Mouse (Mus musculus) midbrain, embryonic 12.5 days (tissue): ENCODE results near the gene Man2c1. TPM values are rescaled to one million over a fixed set of nuclear protein-coding genes. Genes with fewer than 3 reads are reported as not detected.
A peak's percentile ranks its signal among the peaks of the same experiment; 100 is the strongest.

Experiments
- ATAC-seq: fragments of 200-750 bp; cut with Nextera tagmentation; 2 replicates; pipeline ENCODE4 v1.8.0; 2017; ENCODE audit warnings: low read depth, moderate TSS enrichment, moderate library complexity; ENCODE audit not compliant: low FRiP score
- H3K27ac ChIP-seq: fragments of 300-500 bp; sonication (generic); replicated peaks from 2 replicates; pipeline ENCODE4 v1.5.1; 2016; ENCODE audit warnings: mild to moderate bottlenecking
- H3K27me3 ChIP-seq: fragments of 300-500 bp; sonication (generic); 2 replicates; pipeline ENCODE4 v1.6.1; 2016; ENCODE audit warnings: mild to moderate bottlenecking
- H3K36me3 ChIP-seq: fragments of 300-500 bp; sonication (generic); 2 replicates; pipeline ENCODE4 v1.6.1; 2016
- H3K4me1 ChIP-seq: fragments of 300-500 bp; sonication (generic); 2 replicates; pipeline ENCODE4 v1.6.1; 2016
- H3K4me2 ChIP-seq: fragments of 300-500 bp; sonication (generic); replicated peaks from 2 replicates; pipeline ENCODE4 v1.6.1; 2016; ENCODE audit warnings: mild to moderate bottlenecking, moderate library complexity
- H3K4me3 ChIP-seq: fragments of 300-500 bp; sonication (generic); 2 replicates; pipeline ENCODE4 v1.5.1; 2016; ENCODE audit warnings: mild to moderate bottlenecking
- H3K9ac ChIP-seq: fragments of 300-500 bp; sonication (generic); replicated peaks from 2 replicates; pipeline ENCODE4 v1.6.1; 2016; ENCODE audit warnings: mild to moderate bottlenecking, moderate library complexity
- H3K9me3 ChIP-seq: fragments of 300-500 bp; sonication (generic); 2 replicates; pipeline ENCODE4 v1.6.1; 2016; ENCODE audit warnings: mild to moderate bottlenecking
- WGBS: fragments of 180-500 bp; shearing (Covaris S2); methylation state at CpG from one replicate; pipeline ENCODE4 v1.1.7; 2016; 5-methylcytosine and 5-hydroxymethylcytosine counted together
- polyA plus RNA-seq: library from polyadenylated mRNA; unstranded; fragments of >200 nt; fragmentation: Nextera tagmentation; extraction: Ambion mirVana; gene quantifications from 2 replicates; pipeline ENCODE4 v1.2.1, GENCODE M21; 2016

Man2c1 gene
- 59.9 and 67.6 TPM in 2 replicates for polyA plus RNA-seq

DNA sequence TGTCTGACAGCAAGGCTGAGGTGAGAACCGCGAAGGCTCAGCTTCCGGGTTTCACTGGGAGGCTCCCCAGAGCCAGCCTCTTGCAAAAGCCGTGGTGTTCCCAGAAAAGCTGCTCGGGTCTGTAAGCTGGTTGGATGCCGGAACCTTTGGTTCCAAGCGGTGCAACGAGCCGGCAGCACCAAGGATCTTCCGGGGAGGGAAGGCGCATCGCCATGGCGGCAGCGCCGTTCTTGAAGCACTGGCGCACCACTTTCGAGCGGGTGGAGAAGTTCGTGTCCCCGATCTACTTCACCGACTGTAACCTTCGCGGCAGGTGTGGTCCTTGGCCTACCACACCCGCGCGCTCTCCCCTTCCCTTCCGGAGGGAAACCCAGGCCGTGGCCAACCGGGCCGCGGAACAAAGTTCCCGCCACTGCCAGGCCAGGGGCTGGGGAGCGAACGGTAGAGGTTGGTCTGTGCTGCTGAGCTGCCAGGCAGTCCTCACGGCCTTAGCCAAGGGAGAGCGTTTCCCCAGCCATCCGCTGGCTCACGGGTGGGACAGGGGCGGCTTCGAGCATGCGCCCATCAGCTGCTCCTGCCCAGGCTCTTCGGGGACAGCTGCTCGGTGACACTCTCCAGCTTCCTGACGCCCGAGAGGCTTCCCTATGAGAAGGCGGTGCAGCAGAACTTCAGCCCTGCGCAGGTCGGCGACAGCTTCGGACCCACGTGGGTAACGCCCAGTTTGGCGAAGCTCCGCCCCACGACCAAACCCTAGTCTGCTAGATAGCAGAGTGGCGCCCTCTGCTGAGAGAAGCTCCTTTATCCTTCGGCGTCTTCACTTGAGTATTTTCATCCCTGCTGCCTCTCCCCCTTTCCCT is at the start of gene Man2c1:
Man2c1 (plus strand) TSS at position 114 of the 857 bp plus-strand sequence.
- peak within 1 kb of the TSS; percentile 65 for H3K9ac ChIP-seq
- H3K9me3 ChIP-seq = no peaks in the 10 kb centered on the region
- H3K4me2 ChIP-seq = peak within 1 kb of the TSS; percentile 88
- H3K36me3 ChIP-seq = peaks cover 45% of the 10 kb centered on the region
- H3K27ac ChIP-seq = peak within 1 kb of the TSS; percentile 92
- peaks cover 15% of the 10 kb centered on the region for H3K4me1 ChIP-seq
- peak; percentile 91 for ATAC-seq
- H3K4me3 ChIP-seq = peak within 1 kb of the TSS; percentile 64
- under 1% methylated on average over 58 of the region's 58 CpGs for WGBS
- no peaks in the 10 kb centered on the region for H3K27me3 ChIP-seq

DNA sequence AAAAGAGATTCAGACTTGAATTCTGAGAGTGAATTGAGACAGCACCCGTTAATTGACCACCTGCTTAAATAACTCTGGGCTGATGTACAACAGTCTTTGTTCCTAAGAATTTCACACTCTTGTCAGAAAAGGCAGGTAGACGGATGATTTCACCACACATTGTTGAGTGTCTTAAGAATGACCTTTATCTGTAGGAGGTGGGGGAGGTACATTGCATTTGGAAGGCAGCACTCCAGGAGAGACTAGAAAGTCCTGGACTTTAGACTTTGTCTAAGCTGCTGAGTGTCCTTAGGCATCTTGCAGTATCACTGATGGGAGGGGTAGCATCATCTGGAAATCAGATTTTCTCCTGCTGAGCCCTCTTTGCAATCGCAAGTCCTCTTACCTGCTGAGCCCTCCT is 48.3 kb upstream of the Man2c1 start:
- Histone ChIP-seq H3K27ac (no peak overlapping the region), H3K36me3 (peaks cover 7% of the 10 kb centered on the region), H3K9me3 (no peaks in the 10 kb centered on the region), H3K4me2 (no peak overlapping the region), H3K4me1 (peaks cover 10% of the 10 kb centered on the region), H3K9ac (no peak overlapping the region), H3K4me3 (no peak overlapping the region), H3K27me3 (no peaks in the 10 kb centered on the region)
- 89% methylated on average over 3 of the region's 3 CpGs for WGBS
- ATAC-seq = no peak

DNA sequence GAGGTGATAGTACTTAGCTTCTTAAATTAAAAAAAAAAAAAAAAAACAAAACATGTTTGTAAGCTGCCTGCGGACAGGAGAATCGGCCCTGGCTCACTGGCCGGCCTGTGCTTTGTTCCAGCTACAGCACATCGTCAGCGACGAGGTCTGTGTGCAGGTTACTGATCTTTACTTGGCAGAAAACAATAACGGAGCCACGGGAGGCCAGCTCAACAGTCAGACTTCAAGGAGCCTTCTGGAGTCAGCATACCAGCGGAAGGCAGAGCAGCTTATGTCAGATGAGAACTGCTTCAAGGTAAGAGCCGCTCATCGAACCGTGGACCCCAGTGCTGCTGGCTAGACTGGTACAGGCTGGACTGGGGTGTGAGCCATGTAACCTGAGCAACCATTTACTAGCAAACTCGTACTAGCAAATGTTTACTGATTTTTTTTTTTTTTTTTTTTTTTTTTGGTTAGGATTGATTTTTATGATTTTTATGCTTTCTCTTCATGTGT is 13.2 kb upstream of the Man2c1 start:
- no peak overlapping the region for H3K4me3 ChIP-seq
- peaks cover 81% of the 10 kb centered on the region for H3K36me3 ChIP-seq
- no peak overlapping the region for H3K27ac ChIP-seq
- no peak overlapping the region for H3K9ac ChIP-seq
- H3K4me1 ChIP-seq = no peaks in the 10 kb centered on the region
- H3K4me2 ChIP-seq = no peak overlapping the region
- 95% methylated on average over 13 of the region's 13 CpGs for WGBS
- H3K9me3 ChIP-seq = no peaks in the 10 kb centered on the region
- no peaks in the 10 kb centered on the region for H3K27me3 ChIP-seq
- ATAC-seq = no peak

DNA sequence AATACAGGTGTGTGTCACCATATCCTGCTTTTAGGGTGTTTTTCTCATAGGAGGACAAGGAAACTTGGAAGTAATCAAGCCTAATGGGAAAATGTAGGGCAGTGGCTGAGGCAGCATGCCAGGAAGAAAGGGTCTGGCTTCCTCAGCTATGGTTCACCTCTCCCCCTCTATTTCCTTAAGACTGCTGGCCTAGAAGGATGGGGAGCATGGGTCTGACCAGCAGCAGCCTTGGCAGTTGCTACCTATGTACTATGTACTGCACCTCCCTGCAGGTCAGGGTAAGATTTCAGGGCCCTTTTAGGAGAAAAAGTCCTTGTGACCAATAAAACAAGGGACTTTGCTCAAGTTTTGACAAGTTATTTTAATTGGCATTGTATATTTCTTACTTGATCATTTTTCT is 849 bp upstream of the Man2c1 start:
- peak overlapping the region; percentile 65; the same call in 1 of the 2 replicates for H3K9ac ChIP-seq
- H3K4me3 ChIP-seq = peak overlapping the region; percentile 64; the same call in 1 of the 2 replicates
- ATAC-seq = no peak
- H3K9me3 ChIP-seq = no peaks in the 10 kb centered on the region
- H3K27ac ChIP-seq = no peak overlapping the region
- H3K4me2 ChIP-seq = peak overlapping the region; percentile 88
- H3K4me1 ChIP-seq = peaks cover 15% of the 10 kb centered on the region
- peaks cover 45% of the 10 kb centered on the region for H3K36me3 ChIP-seq
- H3K27me3 ChIP-seq = no peaks in the 10 kb centered on the region

DNA sequence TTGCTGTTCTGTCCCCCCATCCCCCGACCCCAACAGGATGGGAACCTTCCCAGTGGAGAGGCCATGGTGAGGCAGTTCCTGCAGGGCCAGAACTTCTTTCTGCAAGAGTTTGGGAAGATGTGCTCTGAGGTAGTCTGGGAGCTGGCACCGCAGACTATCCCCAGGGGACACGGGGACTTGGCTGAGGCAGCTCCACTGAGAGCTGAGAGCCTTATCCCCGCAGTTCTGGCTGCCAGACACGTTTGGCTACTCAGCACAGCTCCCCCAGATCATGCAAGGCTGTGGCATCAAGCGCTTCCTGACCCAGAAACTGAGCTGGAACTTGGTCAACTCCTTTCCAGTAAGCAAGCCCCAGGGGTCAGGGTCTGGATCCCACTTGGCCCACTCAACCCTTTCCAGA is 6.8 kb downstream of the Man2c1 start:
- Histone ChIP-seq H3K36me3 (peaks cover 75% of the 10 kb centered on the region), H3K4me1 (no peaks in the 10 kb centered on the region), H3K9ac (no peak overlapping the region), H3K9me3 (no peaks in the 10 kb centered on the region), H3K27ac (no peak overlapping the region), H3K4me3 (no peak overlapping the region), H3K4me2 (no peak overlapping the region), H3K27me3 (no peaks in the 10 kb centered on the region)
- WGBS = 92% methylated on average over 6 of the region's 6 CpGs
- no peak for ATAC-seq

DNA sequence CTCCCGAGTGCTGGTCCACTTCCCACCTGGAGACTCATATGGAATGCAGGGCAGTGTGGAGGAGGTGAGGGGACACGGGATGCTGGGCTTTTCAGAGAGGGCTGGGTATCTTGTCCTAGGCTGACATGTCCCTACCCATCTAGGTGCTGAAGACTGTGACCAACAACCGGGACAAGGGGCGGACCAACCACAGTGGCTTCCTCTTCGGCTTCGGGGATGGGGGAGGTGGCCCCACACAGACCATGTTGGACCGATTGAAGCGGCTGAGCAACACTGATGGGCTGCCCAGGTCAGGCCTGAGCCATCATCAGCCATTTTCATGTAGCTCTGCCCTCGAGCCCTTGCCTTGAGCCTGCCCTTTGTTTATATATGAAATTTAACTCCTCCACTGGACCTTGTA is 7.3 kb downstream of the Man2c1 start:
- Histone ChIP-seq H3K4me1 (no peaks in the 10 kb centered on the region), H3K4me3 (no peak overlapping the region), H3K36me3 (peaks cover 77% of the 10 kb centered on the region), H3K9me3 (no peaks in the 10 kb centered on the region), H3K4me2 (no peak overlapping the region), H3K9ac (no peak overlapping the region), H3K27me3 (no peaks in the 10 kb centered on the region), H3K27ac (no peak overlapping the region)
- WGBS = 87% methylated on average over 9 of the region's 9 CpGs
- ATAC-seq = no peak

DNA sequence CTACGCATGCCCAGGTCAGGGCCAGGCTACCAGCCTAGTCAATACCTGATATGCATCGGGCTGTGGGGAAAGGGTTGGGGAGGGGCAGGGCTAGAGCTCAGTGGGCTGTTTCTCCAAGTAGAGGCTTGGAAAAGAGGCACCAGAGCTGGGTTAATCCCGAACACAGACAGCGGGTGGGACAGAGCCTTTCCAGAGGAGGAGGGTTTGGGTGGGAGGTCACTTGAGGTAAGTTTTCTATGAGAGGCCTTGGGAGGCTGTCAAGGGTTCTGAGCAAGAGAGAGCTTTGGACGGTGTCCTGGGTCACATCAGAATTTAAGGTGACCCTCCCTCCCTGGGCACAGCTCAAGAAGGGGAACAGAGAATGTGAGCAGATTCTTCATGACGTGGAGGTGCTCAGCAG is 8.0 kb downstream of the Man2c1 start:
- ATAC-seq = no peak
- no peak overlapping the region for H3K9ac ChIP-seq
- H3K27me3 ChIP-seq = no peaks in the 10 kb centered on the region
- H3K9me3 ChIP-seq = no peaks in the 10 kb centered on the region
- no peak overlapping the region for H3K27ac ChIP-seq
- 92% methylated on average over 6 of the region's 6 CpGs for WGBS
- H3K4me1 ChIP-seq = no peaks in the 10 kb centered on the region
- peaks cover 83% of the 10 kb centered on the region for H3K36me3 ChIP-seq
- no peak overlapping the region for H3K4me2 ChIP-seq
- H3K4me3 ChIP-seq = no peak overlapping the region

DNA sequence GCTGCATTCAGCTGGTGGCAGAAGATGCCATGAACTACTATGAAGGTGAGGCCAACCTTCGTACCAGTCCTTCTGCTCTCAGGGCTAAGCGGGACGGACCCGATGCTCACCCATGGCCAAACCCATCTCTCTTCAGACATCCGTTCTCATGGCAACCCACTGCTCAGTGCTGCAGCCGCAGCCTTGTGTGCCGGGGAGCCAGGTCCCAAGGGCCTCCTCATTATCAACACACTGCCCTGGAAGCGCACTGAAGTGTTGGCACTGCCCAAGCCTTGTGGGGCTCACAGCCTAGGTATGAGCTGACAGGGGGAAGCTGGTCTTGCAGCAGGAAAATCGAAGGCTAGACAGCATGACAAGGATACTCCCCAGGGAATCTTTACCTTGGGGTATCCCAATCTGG is 8.6 kb downstream of the Man2c1 start:
- Histone ChIP-seq H3K9me3 (no peaks in the 10 kb centered on the region), H3K4me1 (no peaks in the 10 kb centered on the region), H3K4me2 (no peak overlapping the region), H3K9ac (no peak overlapping the region), H3K36me3 (peaks cover 87% of the 10 kb centered on the region), H3K27ac (no peak overlapping the region), H3K27me3 (no peaks in the 10 kb centered on the region), H3K4me3 (no peak overlapping the region)
- 89% methylated on average over 9 of the region's 9 CpGs for WGBS
- no peak for ATAC-seq

DNA sequence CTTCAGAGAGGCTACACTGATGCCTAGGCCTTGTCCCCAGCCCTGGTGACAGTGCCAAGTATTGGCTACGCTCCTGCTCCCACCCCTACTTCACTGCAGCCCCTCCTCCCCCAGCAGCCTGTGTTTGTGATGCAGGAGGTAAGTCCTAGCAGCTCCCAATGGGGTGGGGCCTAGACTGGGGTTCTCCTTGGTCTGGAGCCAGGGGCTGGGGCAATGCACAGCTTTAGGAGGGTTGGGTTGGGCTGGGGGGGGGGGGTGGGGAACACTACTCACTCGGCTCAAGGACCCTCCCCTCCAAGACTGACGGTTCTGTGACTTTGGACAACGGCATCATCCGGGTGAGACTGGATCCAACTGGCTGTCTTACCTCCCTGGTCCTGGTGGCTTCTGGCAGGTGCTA is 9.1 kb downstream of the Man2c1 start:
- no peak overlapping the region for H3K4me3 ChIP-seq
- 86% methylated on average over 5 of the region's 5 CpGs for WGBS
- ATAC-seq = no peak
- H3K36me3 ChIP-seq = peaks cover 89% of the 10 kb centered on the region
- H3K4me1 ChIP-seq = no peaks in the 10 kb centered on the region
- H3K27me3 ChIP-seq = no peaks in the 10 kb centered on the region
- no peak overlapping the region for H3K4me2 ChIP-seq
- no peak overlapping the region for H3K27ac ChIP-seq
- no peaks in the 10 kb centered on the region for H3K9me3 ChIP-seq
- H3K9ac ChIP-seq = no peak overlapping the region

DNA sequence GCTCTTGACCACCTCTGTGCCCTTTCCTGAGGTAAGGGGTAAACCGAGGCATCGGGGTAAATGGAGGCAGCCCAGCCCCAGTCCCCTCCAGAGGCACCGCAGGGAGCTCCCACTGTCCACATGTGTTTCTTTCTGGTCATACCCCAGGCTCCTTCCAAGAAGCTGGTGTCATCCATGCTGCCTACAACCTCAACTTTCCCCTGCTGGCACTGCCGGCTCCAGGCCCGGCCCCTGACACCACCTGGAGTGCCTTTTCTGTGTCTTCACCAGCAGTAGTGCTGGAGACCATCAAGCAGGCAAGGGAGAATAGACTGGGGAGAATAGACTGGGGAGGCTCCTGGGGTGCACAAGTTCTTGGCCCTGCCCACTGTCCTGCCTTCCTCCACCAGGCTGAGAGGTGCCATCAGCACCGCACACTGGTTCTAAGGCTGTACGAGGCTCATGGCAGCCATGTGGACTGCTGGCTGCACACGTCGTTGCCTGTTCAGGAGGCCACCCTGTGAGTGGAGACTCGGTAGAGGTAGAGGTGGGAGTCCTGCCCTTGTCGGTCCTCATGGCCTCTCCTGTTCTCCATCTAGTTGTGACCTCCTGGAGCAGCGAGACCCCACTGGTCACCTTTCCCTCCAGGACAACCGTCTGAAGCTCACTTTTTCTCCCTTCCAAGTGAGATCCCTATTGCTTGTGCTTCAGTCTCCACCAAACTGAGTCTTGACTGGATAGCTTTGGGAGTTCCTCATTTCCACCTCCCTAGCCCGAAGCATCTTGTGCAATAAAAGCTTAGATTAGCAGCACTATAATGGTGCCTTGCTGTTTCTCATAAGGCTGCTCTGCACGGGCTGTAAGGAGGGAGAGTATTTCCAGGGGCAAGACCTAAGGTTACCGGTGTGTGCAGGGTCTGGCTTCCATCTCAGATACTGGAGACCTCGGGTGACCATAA is 11.2 kb downstream of the Man2c1 start:
- ATAC-seq = no peak
- Histone ChIP-seq H3K36me3 (peaks cover 71% of the 10 kb centered on the region), H3K4me3 (no peak overlapping the region), H3K4me2 (no peak overlapping the region), H3K9me3 (no peaks in the 10 kb centered on the region), H3K9ac (no peak overlapping the region), H3K27me3 (no peaks in the 10 kb centered on the region), H3K4me1 (0 out of 2 replicates have a peak, but pooled peaks cover 2% of the 10 kb centered on the region), H3K27ac (no peak overlapping the region)
- 93% methylated on average over 17 of the region's 17 CpGs for WGBS

DNA sequence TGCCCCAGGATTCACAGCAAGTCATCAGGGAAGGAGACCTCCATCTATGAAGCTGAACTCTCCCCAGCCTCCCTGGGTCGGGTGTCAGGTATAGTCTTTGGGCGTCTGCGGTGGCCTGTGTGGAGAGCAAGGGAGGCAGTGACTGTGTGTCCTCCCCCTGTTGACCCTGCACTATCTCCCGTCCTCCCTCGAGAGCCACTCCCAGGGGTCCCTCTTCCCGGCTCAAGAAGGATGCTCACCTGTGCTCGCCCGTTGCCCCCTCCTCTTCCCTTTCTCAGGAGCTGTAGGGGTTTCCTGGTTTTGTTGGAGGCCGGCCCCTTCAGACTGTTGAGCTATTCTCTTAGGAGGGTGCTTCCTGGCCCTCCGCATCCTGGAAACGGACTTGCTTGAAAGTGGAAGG is 12.7 kb downstream of the Man2c1 start:
- H3K4me3 ChIP-seq = no peak overlapping the region
- no peak overlapping the region for H3K27ac ChIP-seq
- peaks cover 12% of the 10 kb centered on the region for H3K4me1 ChIP-seq
- no peaks in the 10 kb centered on the region for H3K27me3 ChIP-seq
- no peaks in the 10 kb centered on the region for H3K9me3 ChIP-seq
- WGBS = 86% methylated on average over 11 of the region's 11 CpGs
- H3K9ac ChIP-seq = no peak overlapping the region
- ATAC-seq = no peak
- peaks cover 57% of the 10 kb centered on the region for H3K36me3 ChIP-seq
- H3K4me2 ChIP-seq = no peak overlapping the region

DNA sequence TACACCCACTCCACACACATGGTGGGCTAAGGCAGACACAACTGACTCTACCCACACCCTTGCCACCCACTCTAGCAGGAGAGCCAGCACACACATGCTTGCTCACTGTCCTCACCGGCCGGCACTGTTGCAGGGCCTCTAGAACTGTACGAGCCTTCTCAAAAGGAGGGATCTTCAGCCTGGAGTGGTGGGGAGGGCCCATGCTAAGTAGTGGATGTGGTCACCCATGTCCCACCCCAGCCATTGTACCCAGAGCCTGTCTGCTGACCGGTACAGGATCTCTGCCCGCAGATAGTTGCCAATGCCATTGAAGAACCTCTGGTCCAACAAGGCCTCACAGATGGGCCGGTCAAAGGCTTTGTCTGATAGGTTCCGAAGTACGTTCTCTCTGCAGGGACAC is 14.3 kb downstream of the Man2c1 start:
- Histone ChIP-seq H3K27me3 (no peaks in the 10 kb centered on the region), H3K4me1 (peaks cover 22% of the 10 kb centered on the region), H3K9me3 (no peaks in the 10 kb centered on the region), H3K4me3 (no peak overlapping the region), H3K27ac (no peak overlapping the region), H3K9ac (no peak overlapping the region), H3K4me2 (no peak overlapping the region), H3K36me3 (peaks cover 42% of the 10 kb centered on the region)
- WGBS = 91% methylated on average over 8 of the region's 8 CpGs
- no peak for ATAC-seq
